Mouse (Mus musculus) mature B cell (primary cell): ENCODE measurements around the gene Swt1.
"Not testable (repeated sequence)": the region's sequence is repeated elsewhere in the genome, so short reads cannot be mapped to it uniquely, and the experiment has no call there.

Source experiments
- in situ Hi-C: fragments of 300-500 bp; cut with MboI; formaldehyde crosslinking; loops from 2 replicates; pipeline ENCODE4 v1.14.3; 2019

Gene Swt1

DNA sequence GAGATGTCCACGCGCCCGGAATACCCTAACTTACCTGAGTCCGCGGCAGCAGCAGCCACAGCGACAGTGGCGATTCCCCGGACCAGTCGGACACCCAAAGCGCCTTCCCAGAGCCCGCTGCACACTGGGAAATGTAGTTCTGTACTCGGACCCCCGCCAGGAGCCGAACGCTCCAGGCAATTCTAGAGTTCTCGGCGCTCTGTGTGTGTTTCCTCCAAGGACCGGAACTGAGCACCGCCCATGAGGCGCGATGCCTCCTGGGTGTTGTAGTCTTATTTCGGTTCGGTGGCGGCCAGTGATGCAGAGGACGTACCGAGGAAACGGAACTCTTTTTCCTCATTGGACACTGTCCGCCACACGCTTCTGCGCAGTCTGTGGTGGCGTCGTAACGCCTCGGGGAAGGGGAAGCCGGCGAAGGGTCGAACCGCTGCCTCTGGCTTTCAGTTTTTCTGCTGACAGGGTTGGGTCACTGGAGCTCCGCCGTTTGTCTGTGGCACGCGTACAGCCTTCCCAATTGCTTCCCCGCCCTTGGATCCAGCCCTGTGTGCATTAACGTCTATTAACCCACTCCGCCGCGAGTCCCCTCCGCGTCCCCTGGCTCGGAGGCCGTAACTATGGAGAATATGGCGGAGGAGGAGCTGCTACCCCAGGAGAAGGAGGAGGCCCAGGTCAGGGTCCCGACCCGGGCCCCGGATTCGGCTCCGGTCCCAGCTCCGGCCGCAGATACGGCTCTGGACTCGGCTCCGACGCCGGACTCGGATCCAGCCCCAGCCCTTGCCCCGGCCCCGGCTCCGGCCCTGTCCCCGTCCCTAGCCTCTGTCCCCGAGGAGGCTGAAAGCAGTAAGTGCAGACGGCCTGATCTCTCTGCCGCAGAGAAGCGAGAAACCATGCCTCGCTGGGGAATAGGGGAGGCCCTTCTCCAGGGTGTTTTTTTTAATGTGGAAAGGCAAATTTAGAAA, at the start of gene Swt1, which contains the start of gene Trmt1l:
Gene Swt1, minus strand, starts transcription at position 193 of the 959 bp plus-strand sequence.
Gene Trmt1l, plus strand, starts transcription at position 280 of the 959 bp plus-strand sequence.
- in situ Hi-C loops = no loop called here

GRCm38 (mm10) chr1:151472386-151472785, 44.1 kb upstream of the Swt1 start:
- in situ Hi-C loops = not testable (repeated sequence)

DNA sequence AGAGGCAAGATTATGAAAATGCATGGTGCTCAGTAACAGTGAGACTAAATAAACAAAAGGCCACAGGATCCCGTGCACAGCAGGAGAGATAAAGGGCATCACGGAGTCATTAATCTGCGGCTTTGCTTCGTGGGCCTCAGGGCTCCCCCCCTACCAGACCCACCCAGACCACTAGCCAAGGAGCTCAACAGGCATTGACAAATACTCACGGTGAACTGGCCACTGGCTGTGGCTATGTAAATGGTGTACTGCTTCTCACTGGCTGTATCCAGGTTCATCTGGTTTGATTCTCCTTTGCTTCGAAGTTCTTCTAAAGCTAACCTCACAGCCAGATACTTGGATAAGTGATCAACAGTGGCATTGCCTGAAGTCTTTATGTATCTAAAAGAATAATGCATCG, 43.2 kb upstream of the Swt1 start:
- in situ Hi-C loops = no loop called here

- in situ Hi-C loops = no loop called here
Observed at GRCm38 (mm10) chr1:151466571-151466970, 38.3 kb upstream of the Swt1 start.

DNA sequence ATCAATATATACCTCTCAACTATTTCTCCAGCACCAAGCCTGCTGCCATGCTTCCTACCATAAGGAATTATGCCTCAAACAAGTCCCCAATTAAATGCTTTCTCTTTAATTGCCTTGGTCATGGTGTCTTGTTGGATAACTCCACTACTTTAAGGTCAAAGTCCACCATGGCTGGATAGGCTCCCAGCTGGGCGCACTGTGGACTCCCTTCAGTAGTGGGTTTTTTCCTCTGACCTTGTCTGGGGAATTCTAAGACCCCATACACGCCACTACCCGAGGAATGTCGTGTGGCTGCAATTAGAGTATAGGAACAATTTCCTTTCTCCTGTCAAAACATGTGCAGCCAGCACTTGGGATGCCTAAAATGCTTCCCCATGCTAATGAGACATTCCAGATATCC, 36.7 kb upstream of the Swt1 start:
- in situ Hi-C loops = no loop called here

DNA sequence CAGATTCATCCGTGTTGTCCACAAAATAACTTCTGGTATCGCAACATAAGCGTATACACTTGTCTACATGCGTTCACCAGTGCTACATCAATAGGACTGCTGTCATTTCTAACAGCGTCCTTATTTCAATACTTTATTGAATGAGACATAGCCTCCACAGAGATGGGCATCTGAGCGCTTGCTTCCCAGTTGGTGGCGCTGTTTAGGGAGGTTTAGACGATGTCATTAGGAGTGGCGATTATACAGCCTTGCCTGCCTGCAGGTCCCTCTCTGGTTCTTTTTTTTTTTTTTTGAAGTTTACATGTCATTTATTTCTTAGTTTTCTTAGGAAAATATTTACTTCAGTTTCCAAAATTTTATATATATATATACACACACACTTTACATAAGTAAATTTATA, 33.0 kb upstream of the Swt1 start:
- in situ Hi-C loops = no loop called here

DNA sequence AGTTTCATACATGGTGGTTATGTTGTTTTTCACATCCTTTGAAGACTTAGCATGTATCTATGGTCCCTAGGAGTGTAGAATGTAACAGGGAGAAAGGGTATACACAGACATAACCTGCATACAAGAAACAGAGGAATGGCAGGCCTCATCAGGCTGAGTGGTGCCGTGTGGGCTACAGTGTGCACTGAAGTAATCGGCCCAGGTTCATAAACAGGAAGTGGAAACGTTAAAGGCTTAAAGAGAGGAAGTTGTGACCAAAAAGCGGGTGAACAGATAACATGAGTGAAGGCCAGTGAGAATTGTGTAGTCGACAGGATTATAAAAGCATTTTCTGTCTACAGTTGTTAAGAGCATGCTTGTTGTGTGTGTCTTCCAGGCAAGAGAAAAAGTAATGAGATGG, 28.8 kb upstream of the Swt1 start:
- in situ Hi-C loops = no loop called here

DNA sequence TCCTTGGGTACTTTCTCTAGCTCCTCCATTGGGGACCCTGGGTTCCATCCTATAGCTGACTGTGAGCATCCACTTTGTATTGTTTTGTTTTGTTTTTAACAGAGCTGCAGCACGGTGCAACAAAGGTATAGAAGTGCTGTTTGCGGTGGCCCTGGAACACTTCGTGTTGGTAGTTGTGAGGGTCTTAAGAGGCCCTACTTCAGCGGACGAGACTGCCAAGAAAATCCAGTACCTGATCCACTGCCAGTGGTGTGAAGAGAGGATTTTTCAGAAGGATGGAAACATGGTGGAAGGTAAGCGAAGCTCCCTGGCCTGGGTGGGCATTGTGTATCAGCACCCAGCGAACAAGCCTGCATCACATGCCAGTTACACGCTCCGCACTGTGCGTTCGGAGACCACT, 23.7 kb upstream of the Swt1 start:
- in situ Hi-C loops = no loop called here

- in situ Hi-C loops = no loop called here
Observed at GRCm38 (mm10) chr1:151450851-151451250, 22.6 kb upstream of the Swt1 start.

GRCm38 (mm10) chr1:151449866-151450265, 21.6 kb upstream of the Swt1 start:
- in situ Hi-C loops = no loop called here

- in situ Hi-C loops = no loop called here
Observed at GRCm38 (mm10) chr1:151435431-151435830, 7.2 kb upstream of the Swt1 start.

DNA sequence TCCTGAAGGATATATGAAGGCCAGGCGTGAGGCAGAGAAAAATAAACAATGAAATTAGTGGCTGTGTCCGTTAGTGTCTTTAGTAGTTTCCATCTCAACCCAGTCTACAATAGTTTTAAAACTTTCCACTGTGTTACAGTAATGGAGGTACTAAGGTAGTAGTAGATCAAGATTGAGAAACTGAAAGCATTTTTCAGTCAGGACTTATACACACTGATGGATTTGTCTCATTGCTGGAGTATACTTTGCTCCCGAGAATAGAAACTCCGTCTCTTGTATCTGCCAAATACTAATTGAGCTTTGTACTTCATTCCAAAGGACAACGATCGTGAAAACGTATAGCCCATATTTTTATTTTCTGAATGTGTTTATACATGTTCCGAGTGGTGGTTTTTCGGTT, 1.1 kb upstream of the Swt1 start:
- in situ Hi-C loops = no loop called here

GRCm38 (mm10) chr1:151427888-151428262, 380 bp downstream of the Swt1 start:
- in situ Hi-C loops = no loop called here

- in situ Hi-C loops = no loop called here
Observed at GRCm38 (mm10) chr1:151426947-151427600, 1.2 kb downstream of the Swt1 start.

- in situ Hi-C loops = no loop called here
Observed at GRCm38 (mm10) chr1:151422178-151422577, 6.1 kb downstream of the Swt1 start.

- in situ Hi-C loops = no loop called here
Observed at GRCm38 (mm10) chr1:151409827-151410226, 18.4 kb downstream of the Swt1 start.

DNA sequence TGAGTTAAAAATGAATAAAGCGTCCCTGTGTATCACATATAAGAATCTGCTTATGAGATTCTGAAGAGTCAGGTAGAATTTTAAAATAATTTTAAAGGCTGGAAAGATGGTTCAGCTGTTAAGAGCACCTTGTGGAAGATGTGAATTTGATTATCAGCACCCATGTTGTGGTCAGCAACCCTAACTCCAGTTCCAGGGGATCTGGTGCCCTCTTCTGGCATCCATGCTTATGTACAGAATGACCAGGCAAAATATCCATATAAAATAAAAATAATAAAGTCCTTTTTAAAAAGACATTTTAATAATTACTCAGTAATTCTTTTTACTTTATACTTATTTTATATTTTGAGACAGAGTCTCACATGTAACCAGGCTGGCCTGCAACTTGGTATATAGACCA, 38.2 kb downstream of the Swt1 start:
- in situ Hi-C loops = no loop called here

GRCm38 (mm10) chr1:151377353-151377752, 50.9 kb downstream of the Swt1 start:
- in situ Hi-C loops = no loop called here

DNA sequence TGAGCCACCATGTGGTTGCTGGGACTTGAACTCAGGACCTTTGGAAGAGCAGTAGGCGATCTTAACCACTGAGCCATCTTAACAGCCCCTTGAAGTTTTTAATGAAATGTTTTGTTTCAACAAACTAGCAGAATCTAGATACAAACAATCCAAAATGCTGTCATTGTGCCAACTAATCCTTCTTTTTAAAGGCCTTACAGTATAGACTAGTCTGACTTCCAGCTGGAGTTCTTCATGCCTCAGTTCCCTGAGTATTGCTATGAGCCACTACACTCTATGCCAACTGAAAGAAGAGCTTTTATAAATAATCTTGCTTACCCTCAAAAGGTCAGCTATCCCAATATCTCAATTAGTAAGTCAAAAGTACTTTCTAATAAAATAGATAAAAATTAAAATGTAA, 55.4 kb downstream of the Swt1 start:
- in situ Hi-C loops = no loop called here

DNA sequence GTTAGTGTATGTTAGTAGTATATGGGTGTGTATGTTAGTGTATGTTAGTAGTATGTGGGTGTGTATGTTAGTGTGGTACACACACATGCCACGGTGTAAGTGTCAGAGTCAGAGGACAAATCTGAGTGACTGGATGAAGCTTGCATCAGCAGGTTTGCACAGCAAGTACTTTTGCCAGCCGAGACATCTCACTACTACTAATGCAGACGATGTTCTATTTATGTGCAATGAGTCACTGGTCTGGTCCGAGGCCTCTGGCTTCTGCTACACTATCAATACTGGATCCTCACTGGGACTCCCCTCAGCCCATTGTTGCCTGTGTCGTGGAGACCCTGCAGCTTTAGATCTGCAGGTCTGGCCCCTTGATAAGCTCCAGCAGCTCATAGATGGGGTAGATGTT, 56.7 kb downstream of the Swt1 start:
- in situ Hi-C loops = no loop called here

DNA sequence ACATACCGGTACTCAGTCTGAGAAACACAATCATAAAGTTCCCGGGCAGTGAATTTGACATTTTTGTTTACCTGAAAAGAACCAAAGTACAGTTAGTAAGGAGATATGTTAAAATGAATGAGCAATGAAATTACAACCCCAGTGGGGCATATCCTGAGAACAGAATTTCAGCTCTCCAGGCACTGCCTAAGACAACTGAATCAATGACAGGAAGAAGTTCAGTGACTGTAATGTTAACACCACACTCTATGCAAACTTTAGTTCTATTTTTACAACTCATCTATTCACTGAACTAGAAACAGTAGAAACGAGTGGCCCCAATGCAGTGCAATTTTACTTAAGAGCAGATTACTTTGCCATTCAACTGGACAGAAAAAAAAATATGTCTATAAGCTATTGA, 57.7 kb downstream of the Swt1 start:
- in situ Hi-C loops = no loop called here

DNA sequence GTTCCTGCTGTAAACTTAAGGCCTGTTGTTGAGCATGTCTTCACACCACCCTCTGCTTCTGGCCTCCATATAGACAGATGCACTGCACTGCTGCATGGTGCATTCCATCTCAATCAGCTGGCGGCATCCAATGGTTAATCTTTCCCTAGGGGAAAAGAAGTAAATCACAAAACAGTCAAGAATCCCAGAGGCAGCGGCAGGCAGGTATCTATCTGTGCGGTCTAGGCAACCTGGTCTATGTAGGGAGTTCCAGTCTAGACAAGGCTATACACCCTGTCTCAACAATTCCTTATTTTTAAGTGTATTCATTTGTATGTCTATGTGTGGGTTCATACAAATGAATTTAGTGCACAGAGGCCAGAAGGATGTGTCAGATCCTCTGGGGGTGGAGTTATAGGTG, 59.8 kb downstream of the Swt1 start:
- in situ Hi-C loops = no loop called here

DNA sequence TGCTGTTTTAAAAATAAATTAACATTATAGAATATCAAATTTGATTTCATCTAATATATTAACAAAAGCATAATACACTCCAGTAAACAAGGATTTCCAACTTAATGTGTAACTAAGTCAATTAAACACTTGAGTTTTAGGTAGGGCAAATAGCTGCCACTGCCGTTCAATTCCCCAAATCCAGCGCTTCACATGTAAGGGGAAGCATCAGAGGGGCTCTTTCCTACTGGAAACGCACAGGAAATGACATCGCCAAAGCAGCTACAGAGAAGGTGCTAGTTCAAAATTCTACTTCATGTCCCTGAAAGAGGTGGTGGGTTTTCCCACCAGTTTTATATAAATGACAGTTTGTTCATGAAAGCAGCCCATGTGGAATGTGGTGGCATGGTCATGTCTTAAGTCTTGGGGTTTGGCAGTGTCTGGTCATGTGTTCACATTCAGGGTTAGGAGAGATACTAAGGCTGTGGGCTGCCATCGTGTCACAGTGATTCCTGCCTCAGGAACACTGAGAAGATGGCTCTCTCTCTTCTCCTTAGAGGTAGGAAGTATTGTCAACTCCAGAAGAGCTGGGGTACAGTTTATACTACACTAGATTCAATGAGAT, 60.4 kb downstream of the Swt1 start:
- in situ Hi-C loops = no loop called here
